Mouse (Mus musculus) common myeloid progenitor, adult 5-6 weeks (primary cell): ENCODE measurements around the gene Gm14391. TPM values are rescaled to one million over a fixed set of nuclear protein-coding genes. Genes with fewer than 3 reads are reported as not detected.
A peak's percentile ranks its signal among the peaks of the same experiment; 100 is the strongest.
"Not testable (repeated sequence)": the region's sequence is repeated elsewhere in the genome, so short reads cannot be mapped to it uniquely, and the experiment has no call there.

ENCODE experiments used
- ATAC-seq: replicated peaks from 2 replicates; pipeline ENCODE4 v1.8.0; 2016; ENCODE audit warnings: low read depth, mild to moderate bottlenecking, moderate TSS enrichment, inconsistent platforms; ENCODE audit not compliant: poor library complexity, severe bottlenecking
- total RNA-seq: library from RNA; stranded (forward); fragments of 200-1000, 187-1606 nt; gene quantifications from 2 replicates; pipeline ENCODE4 v1.2.3, GENCODE M21; 2017

The Gm14391 gene
- 14.6 and 17.7 TPM in 2 replicates for total RNA-seq

DNA sequence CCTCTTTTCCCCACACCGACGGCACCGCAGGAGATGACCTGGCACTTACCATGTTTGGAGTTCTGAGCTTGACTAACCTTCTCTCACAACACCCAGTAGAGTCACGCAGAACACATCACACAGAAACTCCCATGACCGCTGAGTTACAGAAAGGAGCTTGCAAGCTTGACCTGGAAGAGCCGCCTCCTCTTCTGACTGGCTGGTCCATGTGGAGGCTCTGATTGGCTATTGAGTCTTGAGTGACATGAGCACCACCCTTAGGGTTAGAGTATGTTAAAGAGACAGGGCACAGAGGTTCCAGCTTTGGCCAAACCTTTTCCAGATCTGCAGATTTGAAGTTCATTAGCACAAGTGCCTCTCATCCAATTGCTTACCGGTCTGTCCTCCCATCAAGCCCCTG is at the start of gene Gm14391:
Gm14391 (minus strand) TSS at position 186 of the 400 bp plus-strand sequence.
- peak; percentile 79; the same call in 1 of the 2 replicates for ATAC-seq

DNA sequence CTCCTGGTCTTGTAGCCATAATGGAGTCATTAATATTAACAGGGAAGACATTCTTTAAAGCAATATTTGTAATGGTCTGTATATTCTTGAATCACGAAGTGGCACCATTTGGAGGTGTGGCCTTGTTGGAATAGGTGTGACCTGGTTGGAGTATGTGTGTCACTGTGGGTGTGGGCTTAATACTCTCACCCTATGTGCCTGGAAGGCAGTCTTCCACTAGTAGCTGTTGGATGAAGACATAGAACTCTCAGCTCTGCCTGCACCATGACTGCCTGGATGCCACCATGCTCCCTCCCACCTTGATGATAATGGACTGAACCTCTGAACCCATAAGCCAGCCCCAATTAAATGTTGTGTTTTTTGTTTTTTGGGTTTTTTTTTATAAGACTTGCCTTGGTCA is 27.7 kb downstream of the Gm14391 start:
- ATAC-seq: not testable (repeated sequence)

DNA sequence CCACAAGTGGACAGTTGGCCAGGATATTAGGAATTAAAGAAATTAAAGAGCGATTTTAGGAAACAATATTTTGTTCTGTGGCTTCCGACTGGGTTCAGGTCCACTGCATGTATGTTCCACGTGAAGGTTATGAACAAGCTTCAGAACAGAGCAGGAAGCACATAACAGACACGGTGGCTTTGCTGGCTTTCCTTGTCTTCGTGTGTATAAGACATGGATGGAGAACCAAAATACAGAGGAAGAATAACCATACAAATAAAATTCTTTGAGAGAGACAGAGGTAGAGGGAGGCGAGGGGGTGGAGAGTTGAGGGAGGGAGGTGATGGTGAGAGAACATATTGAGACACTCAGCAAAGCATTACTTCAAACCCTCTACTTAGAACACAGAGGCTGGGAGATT is 30.4 kb downstream of the Gm14391 start:
- no peak for ATAC-seq

DNA sequence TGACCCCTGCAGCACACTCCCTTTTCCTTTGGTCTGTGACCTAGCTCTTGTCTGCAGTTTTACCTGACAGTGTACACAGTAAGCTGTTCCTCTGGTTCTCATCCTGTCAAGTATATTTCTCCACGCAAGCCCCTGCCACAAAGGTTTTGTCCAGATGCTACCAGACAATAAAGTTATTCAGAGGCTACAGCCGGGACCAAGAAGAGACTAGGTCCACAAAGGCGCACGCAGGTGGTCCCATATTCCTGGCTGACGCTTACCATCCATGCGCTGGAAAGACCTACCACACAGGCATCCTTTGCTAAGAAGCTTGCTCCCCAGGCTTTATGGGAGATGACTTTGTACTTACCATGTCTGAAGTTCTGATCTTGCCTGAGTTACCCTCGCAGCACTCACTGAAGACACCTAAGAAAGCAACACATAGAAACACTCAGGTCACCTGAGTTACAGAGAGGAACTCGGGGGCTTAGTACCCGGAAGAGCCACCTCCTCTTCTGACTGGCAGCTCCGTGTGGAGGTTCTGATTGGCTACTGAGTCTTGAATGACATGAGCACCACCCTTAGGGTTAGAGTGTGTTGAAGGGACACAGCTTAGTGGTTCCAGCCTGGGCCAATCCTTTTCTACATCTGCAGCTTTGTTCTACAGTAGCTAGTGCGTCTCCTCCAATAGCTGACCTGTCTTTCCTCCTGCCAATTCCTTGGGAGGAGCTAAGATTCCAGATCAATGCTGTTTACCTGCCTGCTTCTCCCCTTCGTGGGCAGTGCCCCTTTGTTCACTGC is 31.1 kb downstream of the Gm14391 start, which contains the start of gene Gm14443:
Gm14443 (minus strand) TSS at position 471 of the 780 bp plus-strand sequence.
- not testable (repeated sequence) for ATAC-seq

DNA sequence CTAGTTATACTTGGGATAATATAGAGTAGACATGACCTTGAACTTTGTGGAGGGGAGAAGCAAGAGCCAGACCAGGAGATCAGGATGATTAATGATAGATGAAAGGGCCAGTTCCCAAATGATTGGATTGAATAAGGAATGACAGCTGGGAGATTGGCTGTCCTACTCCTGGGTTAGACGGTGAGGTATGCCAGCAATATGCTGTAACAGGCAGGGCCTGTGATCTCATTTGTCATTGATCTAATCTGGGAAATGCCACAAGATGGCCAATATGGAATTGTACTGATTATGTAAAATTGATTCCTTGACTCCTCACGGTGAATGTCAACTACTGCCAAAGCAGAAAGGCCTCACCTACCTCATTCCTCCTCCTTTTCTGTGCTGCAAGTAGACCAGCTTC is 32.7 kb downstream of the Gm14391 start:
- ATAC-seq: not testable (repeated sequence)

DNA sequence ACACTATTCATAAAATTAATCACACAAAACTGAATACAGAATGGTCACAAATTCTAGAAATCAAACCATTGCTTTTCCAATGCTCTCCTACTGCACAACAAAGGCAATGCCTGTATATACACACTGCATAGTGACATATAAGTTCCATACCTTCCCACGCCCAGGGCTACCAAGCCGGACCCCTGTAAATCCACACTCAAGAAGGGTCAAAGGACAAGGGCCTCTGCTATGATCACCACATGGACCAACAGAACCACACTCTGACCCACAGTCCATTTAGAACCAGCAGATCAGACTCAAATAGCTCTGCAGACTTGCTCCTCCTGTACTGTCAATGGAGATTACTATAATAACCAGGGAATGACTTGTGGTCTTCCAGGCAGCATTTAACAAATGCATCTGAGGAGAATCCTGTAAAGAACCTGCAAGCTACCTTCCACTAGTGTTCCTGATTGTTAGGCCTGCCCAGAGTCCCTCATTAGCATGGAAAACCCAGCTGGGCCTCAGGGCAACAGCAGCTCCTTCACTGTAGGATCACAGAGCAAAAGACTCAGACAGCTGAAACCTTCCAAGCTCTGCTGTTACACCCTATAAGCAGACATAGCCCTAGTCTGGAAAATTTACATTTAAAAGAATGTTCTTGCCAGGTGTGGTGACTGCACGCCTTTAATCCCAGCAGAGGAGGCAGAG is 33.7 kb downstream of the Gm14391 start:
- ATAC-seq: not testable (repeated sequence)

DNA sequence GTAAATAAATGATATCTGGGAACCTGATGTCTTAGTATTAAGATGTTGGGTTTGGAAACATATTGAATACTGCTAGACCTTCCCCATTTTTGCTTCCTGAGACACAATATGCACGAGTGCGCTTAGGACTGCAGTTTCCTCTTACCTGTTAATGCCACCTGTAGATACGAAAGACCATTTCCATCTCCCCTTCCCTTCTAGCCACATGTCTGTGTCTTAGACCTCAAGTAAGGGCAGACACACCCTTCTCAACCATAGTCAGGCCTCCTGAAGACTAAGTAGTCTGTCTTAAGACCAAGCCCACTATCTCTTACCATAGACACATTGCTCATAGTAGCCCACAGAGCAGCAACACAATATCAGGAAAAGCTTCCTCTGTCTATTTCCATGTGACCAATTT is 34.6 kb downstream of the Gm14391 start:
- no peak for ATAC-seq

DNA sequence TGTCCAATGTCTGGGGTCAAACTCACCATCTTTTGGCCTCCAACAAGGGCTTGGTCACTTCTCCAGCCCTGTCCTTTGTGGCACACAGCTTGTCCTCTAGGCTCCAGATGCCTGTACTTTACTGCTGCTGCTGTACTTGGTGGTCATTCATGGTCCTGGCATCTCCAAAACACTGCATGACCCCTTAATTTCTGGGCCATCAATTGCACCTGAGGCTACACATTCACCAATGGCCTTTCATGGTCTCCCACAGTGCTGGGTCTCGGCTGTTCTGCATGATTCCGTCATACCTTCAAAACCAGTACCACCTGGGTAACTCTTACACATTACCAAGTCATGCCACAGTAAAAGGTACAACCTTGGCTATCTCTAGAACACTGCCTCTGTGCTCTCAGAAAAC is 39.8 kb downstream of the Gm14391 start:
- not testable (repeated sequence) for ATAC-seq

DNA sequence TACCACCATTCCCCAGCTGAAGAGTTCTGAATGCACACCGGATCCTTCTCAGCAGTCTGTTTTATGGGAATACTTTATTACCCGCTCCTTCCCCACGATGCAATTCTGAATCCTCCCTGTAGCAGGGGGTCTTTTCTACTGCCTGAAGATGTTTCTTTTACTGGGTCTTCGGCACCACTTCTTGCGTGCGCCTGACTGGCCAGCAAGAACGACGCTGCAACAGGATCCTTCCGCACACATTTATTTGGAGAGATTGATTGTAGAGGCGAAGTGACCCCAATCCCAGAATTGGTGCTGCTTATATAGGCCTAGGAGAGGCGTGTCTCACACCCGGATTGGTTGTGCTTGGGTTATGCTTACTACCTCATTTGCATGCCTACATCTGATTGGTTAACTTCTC is 41.6 kb downstream of the Gm14391 start:
- ATAC-seq: not testable (repeated sequence)

DNA sequence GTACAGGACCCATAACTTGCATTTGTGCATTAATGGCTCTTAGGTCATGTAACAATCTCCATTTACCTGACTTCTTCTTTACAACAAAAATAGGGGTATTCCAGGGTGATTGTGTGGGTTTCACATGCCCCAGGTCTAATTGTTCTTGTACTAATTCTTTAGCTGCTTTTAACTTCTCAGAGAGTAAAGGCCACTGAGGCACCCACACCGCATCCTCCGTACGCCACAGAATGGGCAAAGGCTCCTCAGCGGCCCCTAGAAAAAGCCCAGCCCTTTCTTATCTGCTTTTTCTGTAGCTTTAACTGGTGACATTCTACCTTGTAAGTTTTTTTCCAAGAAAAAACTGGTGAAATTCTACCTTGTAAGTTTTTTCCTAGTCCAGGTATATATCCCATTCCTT is 45.3 kb downstream of the Gm14391 start:
- ATAC-seq: not testable (repeated sequence)

DNA sequence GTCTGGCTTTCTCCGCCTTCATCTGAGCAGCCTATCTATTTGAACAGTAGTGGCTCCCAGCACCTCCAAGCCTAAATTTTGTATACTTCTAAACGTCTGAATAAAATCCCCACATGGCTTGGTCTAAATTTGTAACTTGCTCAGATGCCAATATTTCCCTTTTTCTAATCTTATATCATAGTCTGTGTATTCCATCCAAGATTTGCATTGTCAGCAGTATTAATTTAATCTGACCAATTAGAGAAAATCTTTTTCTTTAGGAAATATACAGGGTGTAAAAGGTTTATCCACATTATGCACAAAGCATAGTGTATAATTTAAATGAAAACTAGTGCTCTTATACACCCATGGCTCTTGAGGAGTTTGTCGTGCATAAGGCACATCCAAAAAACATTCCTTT is 48.1 kb downstream of the Gm14391 start:
- no peak for ATAC-seq

DNA sequence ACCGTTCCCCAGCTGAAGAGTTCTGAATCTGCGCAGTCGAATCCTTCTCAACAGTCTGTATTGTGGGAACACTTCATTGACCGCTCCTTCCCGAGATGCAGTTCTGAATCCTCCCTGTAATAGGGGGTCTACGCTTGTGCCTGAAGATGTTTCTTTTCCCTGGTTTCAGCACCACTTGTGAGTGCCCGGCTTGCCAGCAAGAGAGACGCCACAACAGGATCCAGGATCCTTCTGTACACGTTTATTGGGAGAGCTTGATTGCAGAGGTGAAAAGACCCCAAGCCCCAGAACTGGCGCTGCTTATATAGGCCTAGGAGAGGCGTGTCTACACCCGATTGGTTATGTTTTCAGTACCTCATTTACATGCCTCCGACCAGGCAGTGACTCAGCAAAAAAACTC is 50.0 kb downstream of the Gm14391 start:
- ATAC-seq: no peak

DNA sequence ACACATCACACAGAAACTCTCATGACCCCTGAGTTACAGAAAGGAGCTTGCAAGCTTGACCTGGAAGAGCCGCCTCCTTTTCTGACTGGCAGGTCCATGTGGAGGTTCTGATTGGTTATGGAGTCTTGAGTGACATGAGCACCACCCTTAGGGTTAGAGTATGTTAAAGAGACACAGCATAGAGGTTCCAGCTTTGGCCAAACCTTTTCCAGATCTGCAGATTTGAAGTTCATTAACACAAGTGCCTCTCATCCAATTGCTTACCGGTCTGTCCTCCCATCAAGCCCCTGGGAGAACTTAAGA is 64.8 kb downstream of the Gm14391 start, which contains the start of gene Gm14399:
Gm14399 (minus strand) TSS at position 20 of the 303 bp plus-strand sequence.
- ATAC-seq: peak; percentile 83

DNA sequence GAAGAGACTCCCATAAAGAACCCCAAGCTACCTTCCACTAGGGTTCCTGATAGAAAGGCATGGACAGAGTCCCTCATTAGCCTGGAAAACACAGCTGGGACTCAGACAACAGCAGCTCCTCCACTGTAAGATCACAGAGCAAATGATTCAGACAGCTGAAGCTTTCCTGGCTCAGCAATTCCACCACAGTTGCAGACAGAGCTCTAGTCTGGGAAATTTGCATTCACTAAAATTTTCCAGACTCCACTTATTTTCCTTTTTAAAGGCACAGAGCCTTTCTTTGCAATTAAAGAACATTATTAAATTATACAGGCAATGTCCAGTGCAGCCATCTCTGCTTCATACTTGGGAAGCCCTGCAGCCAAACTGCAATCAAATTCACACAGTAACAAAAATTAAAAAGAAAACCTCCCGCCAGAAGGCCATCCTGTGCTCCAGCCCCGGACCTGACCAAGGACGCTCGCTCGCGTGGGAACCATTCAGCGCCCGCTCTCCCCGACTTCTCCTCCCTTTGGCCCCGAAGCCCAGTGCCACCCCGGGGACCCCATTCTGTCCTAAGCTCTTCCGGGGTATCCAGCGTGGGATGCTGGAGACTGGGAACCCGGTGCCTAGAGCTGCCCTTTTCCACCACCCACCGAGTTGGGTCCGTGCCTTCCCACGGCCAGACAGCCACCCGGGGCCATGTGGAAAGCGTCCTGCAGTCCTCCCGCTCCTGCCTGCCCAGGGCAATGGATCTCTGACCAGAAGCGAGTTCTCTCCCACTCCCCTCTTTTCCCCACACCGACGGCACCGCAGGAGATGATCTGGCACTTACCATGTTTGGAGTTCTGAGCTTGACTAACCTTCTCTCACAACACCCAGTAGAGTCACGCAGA is 65.4 kb downstream of the Gm14391 start:
- ATAC-seq: peak; percentile 62; the same call in 1 of the 2 replicates

Other genes starting within 250 kb of the Gm14391 start
- 0.05 TPM in 1 of 2 replicates, not detected in the other for gene Gm14444, start 196.7 kb downstream of the Gm14391 start, total RNA-seq
- gene Gm14393, start 139.1 kb downstream of the Gm14391 start, total RNA-seq: not detected in 2 replicates
- 12.4 and 18.3 TPM in 2 replicates for gene Gm14399, start 64.9 kb downstream of the Gm14391 start, total RNA-seq
- gene Gm14443, start 31.0 kb downstream of the Gm14391 start, total RNA-seq: 0.24 and 0.50 TPM in 2 replicates
- gene Gm14440, start 68.2 kb upstream of the Gm14391 start, total RNA-seq: 14.1 TPM in 1 of 2 replicates, not detected in the other
- gene Gm4631, start 131.3 kb upstream of the Gm14391 start, total RNA-seq: 24.7 and 26.8 TPM in 2 replicates
- 11.5 and 11.8 TPM in 2 replicates for gene Zfp968, start 165.5 kb upstream of the Gm14391 start, total RNA-seq
- 8.4 and 9.9 TPM in 2 replicates for gene Gm4724, start 228.9 kb upstream of the Gm14391 start, total RNA-seq